Mouse (Mus musculus): ENCODE measurements at regions not wholly inside any gene's neighbourhood (a gene's known extent, or its start where the extent isn't known, plus 50 kb on each side); places are given as distances from the start of the nearest gene placed in this dataset.
A peak's percentile ranks its signal among the peaks of the same experiment; 100 is the strongest.

- Histone ChIP-seq H3K9me3 (ENCODE audit: low read length) (no peaks in the 10 kb centered on the region), H3K36me3 (ENCODE audit: insufficient read depth, low read length) (no peaks in the 10 kb centered on the region), H3K27ac (ENCODE audit: low read depth, low read length) (no peak overlapping the region), H3K4me1 (ENCODE audit: insufficient read depth, low read length) (no peaks in the 10 kb centered on the region), H3K27me3 (ENCODE audit: insufficient read depth, low read length) (no peaks in the 10 kb centered on the region), H3K9ac (replicated peaks; ENCODE audit: low read length, poor library complexity, severe bottlenecking) (no peak overlapping the region), H3K4me2 (ENCODE audit: low read depth, low read length, poor library complexity, severe bottlenecking) (no peak overlapping the region), H3K4me3 (ENCODE audit: low read depth, low read length) (no peak overlapping the region)
- peak; percentile 30 for DNase-seq (ENCODE audit: low spot score)
- no peak for ATAC-seq (ENCODE audit: low FRiP score)
- 63% methylated on average over 2 of the region's 2 CpGs for WGBS
- TF ChIP-seq CTCF (IDR thresholded peaks at IDR 0.05) = no peak
Measured at GRCm38 (mm10) chr7:107281871-107282270, 72.6 kb downstream of the Rbmxl2 start.
